Mouse (Mus musculus): ENCODE results near the gene Eps15l1.

Eps15l1 gene

GRCm38 (mm10) chr8:72352951-72353699 lies 68.1 kb downstream of the Eps15l1 start:
- in situ Hi-C loops (cut with MboI; ENCODE audit: low sequenced_read_pairs): no loop called here

- in situ Hi-C loops (cut with MboI; ENCODE audit: low sequenced_read_pairs): no loop called here
Measured at GRCm38 (mm10) chr8:72351405-72352005, 69.8 kb downstream of the Eps15l1 start.

- in situ Hi-C loops (cut with MboI; ENCODE audit: low sequenced_read_pairs): no loop called here
Measured at GRCm38 (mm10) chr8:72350727-72351126, 70.5 kb downstream of the Eps15l1 start.

GRCm38 (mm10) chr8:72349838-72350237 lies 71.4 kb downstream of the Eps15l1 start:
- in situ Hi-C loops (cut with MboI; ENCODE audit: low sequenced_read_pairs): no loop called here

GRCm38 (mm10) chr8:72348956-72349355 lies 72.3 kb downstream of the Eps15l1 start:
- in situ Hi-C loops (cut with MboI; ENCODE audit: low sequenced_read_pairs): no loop called here

GRCm38 (mm10) chr8:72348114-72348513 lies 73.1 kb downstream of the Eps15l1 start:
- in situ Hi-C loops (cut with MboI; ENCODE audit: low sequenced_read_pairs): no loop called here

- in situ Hi-C loops (cut with MboI; ENCODE audit: low sequenced_read_pairs): no loop called here
Measured at GRCm38 (mm10) chr8:72347553-72347952, 73.7 kb downstream of the Eps15l1 start.

- in situ Hi-C loops (cut with MboI; ENCODE audit: low sequenced_read_pairs): no loop called here
Measured at GRCm38 (mm10) chr8:72343725-72344124, 77.5 kb downstream of the Eps15l1 start.

- in situ Hi-C loops (cut with MboI; ENCODE audit: low sequenced_read_pairs): no loop called here
Measured at GRCm38 (mm10) chr8:72342556-72343300, 78.5 kb downstream of the Eps15l1 start.

- in situ Hi-C loops (cut with MboI; ENCODE audit: low sequenced_read_pairs): no loop called here
Measured at GRCm38 (mm10) chr8:72337034-72337433, 84.2 kb downstream of the Eps15l1 start.

GRCm38 (mm10) chr8:72336273-72336672 lies 85.0 kb downstream of the Eps15l1 start:
- in situ Hi-C loops (cut with MboI; ENCODE audit: low sequenced_read_pairs): no loop called here

- in situ Hi-C loops (cut with MboI; ENCODE audit: low sequenced_read_pairs): no loop called here
Measured at GRCm38 (mm10) chr8:72334144-72334641, 87.1 kb downstream of the Eps15l1 start.

GRCm38 (mm10) chr8:72333429-72334143 lies 87.7 kb downstream of the Eps15l1 start:
- in situ Hi-C loops (cut with MboI; ENCODE audit: low sequenced_read_pairs): no loop called here

GRCm38 (mm10) chr8:72331631-72332030 lies 89.6 kb downstream of the Eps15l1 start:
- in situ Hi-C loops (cut with MboI; ENCODE audit: low sequenced_read_pairs): no loop called here

- in situ Hi-C loops (cut with MboI; ENCODE audit: low sequenced_read_pairs): no loop called here
Measured at GRCm38 (mm10) chr8:72330806-72331516, 90.3 kb downstream of the Eps15l1 start.

GRCm38 (mm10) chr8:72329116-72329515 lies 92.1 kb downstream of the Eps15l1 start:
- in situ Hi-C loops (cut with MboI; ENCODE audit: low sequenced_read_pairs): no loop called here

GRCm38 (mm10) chr8:72324708-72325107 lies 96.6 kb downstream of the Eps15l1 start:
- in situ Hi-C loops (cut with MboI; ENCODE audit: low sequenced_read_pairs): no loop called here

GRCm38 (mm10) chr8:72324036-72324706 lies 97.1 kb downstream of the Eps15l1 start:
- in situ Hi-C loops (cut with MboI; ENCODE audit: low sequenced_read_pairs): no loop called here

GRCm38 (mm10) chr8:72323131-72323725 lies 98.0 kb downstream of the Eps15l1 start:
- in situ Hi-C loops (cut with MboI; ENCODE audit: low sequenced_read_pairs): no loop called here

All from CH12F3 (cell line).